Mouse (Mus musculus) left cerebral cortex, postnatal 36 days (tissue): ENCODE results near the gene Tdg. TPM values are rescaled to one million over a fixed set of nuclear protein-coding genes. Genes with fewer than 3 reads are reported as not detected.

Source experiments
- total RNA-seq, 2 experiments: library from RNA; stranded (reverse); gene quantifications; 2 replicates each; pipeline ENCODE4 v1.2.3; 2021

Gene Tdg
- total RNA-seq, 2 experiments from 2014 or later, result 44.4 to 52.1 TPM

Other genes starting within 250 kb of the Tdg start
- gene Gm1553, start 137.2 kb upstream of the Tdg start, total RNA-seq, result not detected
- 10 to 100 TPM; 18.8 to 19.3 TPM for gene 1190007I07Rik, start 6.6 kb upstream of the Tdg start, total RNA-seq
- gene Glt8d2, start 60.8 kb downstream of the Tdg start, total RNA-seq, result 10 to 100 TPM; 18.2 to 20.7 TPM
- gene Hcfc2, start 66.3 kb downstream of the Tdg start, total RNA-seq, result 10 to 100 TPM; 36.7 to 41.2 TPM
- 10 to 100 TPM; 57.0 to 61.9 TPM for gene Nfyb, start 134.3 kb downstream of the Tdg start, total RNA-seq
- gene Txnrd1, start 204.1 kb downstream of the Tdg start, total RNA-seq, result 10 to 100 TPM; 43.0 to 50.9 TPM
- 1 to 10 TPM; 1.5 to 3.0 TPM for gene Eid3, start 236.8 kb downstream of the Tdg start, total RNA-seq